Mouse (Mus musculus): ENCODE data around the gene Taar7d.
"Not testable (repeated sequence)": the region's sequence is repeated elsewhere in the genome, so short reads cannot be mapped to it uniquely, and the experiment has no call there.

Taar7d gene

DNA sequence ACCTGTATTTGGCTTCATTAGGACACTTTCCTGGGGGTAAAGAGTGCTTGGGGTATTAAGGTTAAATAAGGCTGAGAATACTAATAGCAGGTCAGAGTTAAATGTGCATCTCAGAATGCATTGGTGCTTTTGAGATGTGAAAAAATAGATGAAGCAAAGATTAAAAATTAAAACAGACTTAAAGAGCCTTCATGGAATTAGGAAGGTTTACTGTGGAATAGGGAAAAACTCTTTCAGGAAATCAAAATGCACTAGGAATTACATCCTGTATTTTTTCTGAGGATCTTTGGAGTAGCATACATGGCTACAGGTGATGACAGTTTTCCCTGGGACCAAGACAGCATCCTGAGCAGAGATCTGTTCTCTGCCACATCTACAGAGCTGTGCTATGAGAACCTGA lies at the start of gene Taar7d:
Gene Taar7d (plus strand): TSS at position 301 of the 400 bp plus-strand sequence.
- DNase-seq (ENCODE audit: low spot score in 2 of 2), result no peak

DNA sequence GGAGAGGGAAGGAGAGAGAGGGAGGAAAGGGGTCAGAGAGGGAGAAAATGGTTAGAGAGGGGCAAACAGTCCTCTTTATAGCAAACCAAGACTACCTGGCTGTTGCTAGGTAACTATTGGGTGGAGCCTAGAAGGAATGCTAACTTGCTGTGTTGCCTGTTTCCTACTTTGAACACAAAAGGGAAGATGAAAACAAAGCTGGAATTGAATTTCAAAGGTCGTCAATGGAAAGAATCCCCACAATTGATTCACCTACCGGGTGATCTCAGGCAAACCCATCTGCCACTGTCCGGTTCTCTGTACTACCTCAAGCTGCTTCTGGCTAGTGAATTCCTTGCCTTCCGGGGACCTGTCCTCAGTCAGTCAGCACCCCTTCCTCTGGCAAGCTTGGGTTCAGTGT lies 49.1 kb upstream of the Taar7d start:
- DNase-seq (ENCODE audit: low spot score in 2 of 2), result no peak

DNA sequence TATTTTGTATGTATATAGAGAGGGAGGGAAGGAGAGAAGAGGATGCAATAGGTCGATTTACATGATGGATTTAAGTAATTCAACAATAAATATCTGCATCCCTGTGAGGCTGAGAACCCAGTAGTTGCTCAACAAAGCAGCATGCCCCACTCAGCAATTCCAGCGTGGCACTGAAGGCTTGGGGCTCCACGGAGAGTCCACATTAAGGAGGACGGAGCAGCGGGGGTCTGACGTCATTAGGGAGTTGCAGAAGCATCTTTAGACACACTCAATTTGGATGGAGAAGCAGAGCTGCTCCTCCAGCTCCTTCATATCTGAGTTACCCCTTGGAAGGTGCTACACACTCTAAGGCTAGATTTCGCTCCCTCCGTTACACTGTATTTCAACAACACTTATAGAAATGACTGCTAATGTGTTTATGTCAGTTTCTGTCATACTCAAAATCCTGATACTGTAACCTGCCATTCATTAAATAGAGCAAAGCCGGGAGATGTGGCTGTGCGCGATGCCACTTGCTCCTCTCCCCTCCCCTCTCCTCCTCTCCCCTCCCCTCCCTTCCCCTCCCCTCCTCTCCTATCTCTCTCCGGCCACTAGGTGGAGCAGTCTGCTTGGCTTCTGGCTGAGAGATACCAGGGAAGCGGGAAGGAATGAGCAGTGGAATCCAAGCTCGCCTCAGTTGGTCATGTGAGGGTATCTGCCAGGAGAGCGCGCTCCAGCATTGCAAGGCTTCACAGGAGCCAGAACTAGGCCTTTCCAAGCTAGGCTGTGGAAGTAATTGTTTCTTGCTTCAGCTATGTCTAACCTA lies 47.9 kb upstream of the Taar7d start:
- DNase-seq (ENCODE audit: low spot score in 2 of 2), result peak; percentile 22 to 67

DNA sequence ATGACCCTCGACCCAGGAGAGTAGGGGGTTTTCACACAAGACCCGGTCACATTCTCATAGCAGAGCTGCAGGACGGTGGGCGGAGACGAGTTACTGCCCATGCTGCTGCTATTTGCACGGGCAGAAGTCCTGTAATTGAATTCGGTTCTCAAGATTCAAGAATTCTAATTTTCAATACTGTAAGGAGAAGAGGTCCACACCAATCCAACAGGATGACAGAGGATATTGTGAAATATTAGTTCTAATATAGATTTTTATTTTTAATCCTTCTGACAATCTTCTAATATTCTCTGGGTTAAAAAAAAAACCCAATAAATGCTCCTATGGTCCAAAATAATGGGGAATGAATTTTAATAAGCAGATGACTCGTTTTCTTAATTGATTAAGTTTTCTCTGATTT lies 41.5 kb upstream of the Taar7d start, which contains the start of gene Taar6:
Gene Taar6 (minus strand): TSS at position 101 of the 400 bp plus-strand sequence.
- no peak for DNase-seq (ENCODE audit: low spot score in 2 of 2)

DNA sequence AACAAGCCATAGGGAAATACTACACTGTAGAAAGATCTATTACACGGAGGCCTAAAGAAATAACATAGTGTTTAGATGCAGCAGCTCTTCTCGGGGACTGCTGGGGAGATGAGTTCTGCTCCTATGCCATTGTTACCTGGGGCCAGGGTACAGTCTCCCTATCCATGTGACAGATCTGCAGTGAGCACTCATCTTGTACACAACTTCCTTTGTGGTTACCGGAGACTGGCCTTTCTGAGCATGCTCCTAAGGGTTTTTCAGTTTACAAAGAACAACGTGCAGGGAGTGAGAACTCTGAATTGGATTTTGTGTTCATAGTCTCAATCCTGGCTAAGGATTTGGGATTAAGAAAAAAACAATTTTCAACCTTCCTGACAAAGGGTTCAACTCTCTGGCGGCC lies 40.6 kb upstream of the Taar7d start:
- no peak for DNase-seq (ENCODE audit: low spot score in 2 of 2)

DNA sequence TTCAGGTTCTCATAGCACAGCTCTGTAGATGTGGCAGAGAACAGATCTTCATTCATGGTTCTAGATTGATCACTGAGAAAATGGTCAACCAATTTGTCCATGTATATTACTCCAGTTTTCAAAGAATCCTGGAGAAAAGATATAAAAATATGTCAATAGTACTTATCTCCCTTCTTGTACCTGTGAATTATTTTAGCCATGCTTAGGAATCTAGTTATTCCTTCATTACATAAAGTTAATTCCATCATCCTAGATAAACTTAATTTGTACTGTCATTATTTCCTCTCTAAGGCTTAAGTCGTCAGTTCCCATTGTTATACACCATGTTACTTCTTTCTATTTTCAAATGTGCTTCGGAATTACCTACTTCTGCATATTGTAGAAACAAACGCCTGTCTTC lies 33.6 kb upstream of the Taar7d start, which contains the start of gene Taar7a:
Gene Taar7a (minus strand): TSS at position 101 of the 400 bp plus-strand sequence.
- no peak for DNase-seq (ENCODE audit: low spot score in 2 of 2)

DNA sequence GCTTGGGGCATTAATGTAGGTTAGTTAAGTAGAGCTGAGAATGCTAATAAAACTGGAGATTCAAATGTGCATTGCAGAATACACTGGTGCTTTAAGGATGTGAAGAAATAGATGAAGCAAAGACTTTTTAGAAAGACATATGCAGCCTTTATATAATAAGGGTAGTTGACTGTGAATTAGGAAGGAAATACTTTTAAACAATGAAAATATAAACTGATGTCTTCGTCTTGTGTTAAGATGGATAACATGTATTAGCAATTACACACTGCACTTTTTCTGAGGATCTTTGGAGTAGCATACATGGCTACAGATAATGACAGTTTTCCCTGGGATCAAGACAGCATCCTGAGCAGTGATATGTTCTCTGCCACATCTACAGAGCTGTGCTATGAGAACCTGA lies 27.4 kb upstream of the Taar7d start, which contains the start of gene Taar7b:
Gene Taar7b (plus strand): TSS at position 301 of the 400 bp plus-strand sequence.
- DNase-seq (ENCODE audit: low spot score in 2 of 2), result no peak

DNA sequence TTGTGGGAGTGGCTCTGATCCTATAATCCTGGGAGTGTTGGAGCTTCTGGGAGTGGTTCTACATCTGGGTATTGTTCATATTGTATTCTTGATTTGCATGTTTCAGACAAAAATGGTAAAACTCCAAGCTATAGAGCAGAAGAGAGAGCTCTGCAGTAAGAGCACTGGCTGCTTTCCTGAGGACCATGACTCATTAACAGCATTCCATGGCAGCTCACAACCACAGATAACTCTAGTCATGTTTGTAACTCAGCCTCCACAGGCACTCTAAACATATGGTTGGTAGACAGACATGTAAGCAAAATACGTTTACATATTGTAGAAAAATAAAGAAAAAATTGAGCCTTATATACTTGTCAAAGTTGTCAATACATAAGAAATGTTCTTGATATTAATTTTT lies 20.6 kb upstream of the Taar7d start:
- DNase-seq (ENCODE audit: low spot score in 2 of 2), result no peak

DNA sequence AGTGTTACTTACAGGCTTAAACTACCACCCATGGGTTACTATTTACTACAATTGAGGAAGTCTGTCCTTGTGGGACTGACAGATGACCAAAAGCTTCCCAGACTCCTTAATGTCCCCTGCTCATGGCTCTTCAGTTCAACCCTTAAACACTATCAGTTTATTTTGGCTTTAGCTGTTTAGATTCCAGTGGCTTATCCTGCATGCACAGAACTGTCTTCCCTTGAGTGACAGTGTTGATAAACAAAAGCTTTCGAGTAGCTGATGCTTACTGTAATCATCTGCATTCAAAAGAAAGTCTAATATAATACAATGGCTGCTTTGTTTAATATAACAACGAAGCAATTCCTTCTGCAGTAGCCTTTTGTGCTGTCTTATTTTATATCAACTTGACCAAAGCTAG lies 20.0 kb upstream of the Taar7d start:
- DNase-seq (ENCODE audit: low spot score in 2 of 2), result no peak

DNA sequence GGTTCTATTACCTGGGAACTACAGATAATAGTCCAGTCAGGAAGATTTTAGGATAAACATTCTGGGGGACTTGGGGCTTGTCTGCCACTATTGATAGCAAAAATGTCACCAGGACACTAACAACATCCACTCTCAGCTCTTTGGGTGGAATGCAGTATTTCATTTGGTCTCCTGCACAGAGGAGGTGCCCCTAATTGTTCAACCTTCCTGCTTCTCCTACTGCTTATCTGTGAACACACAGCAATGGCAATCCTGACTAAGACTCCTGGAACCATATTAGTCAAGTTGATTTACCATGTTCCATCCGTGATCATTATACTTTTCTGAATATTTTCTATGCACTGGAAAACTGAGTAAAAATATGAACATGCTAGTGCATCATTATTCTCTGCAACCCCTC lies 18.9 kb upstream of the Taar7d start:
- no peak for DNase-seq (ENCODE audit: low spot score in 2 of 2)

DNA sequence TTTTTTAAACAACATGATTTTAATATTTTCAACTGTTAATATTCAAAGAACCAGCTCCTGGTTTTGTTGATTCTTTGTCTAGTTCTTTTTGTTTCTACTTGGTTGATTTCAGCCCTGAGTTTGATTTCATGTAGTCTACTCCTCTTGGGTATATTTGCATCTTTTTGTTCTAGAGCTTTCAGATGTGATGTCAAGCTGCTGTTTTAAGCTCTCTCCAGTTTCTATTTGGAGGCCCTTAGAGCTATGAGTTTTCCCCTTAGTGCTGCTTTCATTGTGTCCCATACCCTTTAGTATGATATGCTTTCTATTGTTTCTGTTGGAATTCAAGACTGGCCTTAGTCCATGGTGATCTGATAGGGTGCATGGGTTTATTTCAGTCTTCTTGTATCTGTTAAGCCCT lies 4.3 kb downstream of the Taar7d start:
- no peak for DNase-seq (ENCODE audit: low spot score in 2 of 2)

DNA sequence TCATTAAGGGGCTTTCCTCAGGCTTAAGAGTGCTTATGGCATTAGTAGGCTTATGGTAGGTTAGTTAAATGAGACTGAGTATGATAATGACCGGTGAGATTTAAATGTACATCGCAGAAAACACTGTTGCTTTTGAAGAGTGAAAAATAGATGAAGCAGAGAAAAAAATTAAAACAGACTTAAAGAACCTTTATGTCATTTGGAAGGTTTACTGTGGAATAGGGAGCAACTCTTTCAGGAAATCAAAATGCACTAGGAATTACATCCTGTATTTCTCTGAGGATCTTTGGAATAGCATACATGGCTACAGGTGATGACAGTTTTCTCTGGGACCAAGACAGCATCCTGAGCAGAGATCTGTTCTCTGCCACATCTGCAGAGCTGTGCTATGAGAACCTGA lies 10.3 kb downstream of the Taar7d start, which contains the start of gene Taar7e:
Gene Taar7e (plus strand): TSS at position 301 of the 400 bp plus-strand sequence.
- DNase-seq (ENCODE audit: low spot score in 2 of 2), result no peak

DNA sequence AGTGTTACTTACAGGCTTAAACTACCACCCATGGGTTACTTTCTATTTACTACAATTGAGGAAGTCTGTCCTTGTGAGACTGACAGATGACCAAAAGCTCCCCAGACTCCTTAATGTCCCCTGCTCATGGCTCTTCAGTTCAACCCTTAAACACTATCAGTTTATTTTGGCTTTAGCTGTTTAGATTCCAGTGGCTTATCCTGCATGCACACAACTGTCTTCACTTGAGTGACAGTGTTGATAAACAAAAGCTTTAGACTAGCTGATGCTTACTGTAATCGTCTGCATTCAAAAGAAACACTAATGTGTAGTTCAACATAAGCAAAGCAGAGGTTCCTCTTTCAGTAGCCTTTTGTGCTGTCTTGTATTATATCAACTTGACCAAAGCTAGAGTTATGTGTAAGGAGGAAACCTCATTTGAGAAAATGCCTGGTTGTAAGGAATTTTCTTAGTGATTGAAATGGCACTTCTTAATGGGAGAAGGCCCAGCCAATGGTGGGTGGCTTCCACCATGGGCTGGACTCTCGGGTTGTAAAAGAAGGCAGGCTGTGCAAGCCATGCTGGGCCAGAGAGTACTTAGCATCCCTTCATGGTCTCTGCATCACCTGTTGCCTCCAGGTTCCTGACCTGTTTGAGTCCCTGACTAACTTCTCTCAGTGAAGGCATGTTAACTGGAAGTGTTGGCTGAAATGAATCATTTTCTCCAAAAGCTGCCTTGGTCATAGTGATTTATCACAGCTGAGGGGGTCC lies 13.3 kb downstream of the Taar7d start:
- no peak for DNase-seq (ENCODE audit: low spot score in 2 of 2)

DNA sequence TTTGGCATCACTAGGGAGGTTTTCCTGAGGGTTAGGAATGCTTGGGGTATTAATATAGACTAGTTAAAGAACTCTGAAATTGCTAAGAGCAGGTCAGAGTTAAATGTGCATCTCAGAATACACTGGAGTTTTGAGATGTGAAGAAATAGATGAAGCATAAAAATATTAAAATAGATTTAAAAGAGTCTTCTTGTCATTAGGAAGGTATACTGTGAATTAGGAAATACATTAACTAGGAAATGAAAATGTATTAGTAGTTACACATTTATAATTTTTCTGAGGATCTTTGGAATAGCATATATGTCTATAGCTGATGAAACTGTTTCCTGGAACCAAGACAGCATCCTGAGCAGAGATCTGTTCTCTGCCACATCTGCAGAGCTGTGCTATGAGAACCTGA lies 22.2 kb downstream of the Taar7d start, which contains the start of gene Taar7f:
Gene Taar7f (plus strand): TSS at position 301 of the 400 bp plus-strand sequence.
- DNase-seq (ENCODE audit: low spot score in 2 of 2), result no peak

DNA sequence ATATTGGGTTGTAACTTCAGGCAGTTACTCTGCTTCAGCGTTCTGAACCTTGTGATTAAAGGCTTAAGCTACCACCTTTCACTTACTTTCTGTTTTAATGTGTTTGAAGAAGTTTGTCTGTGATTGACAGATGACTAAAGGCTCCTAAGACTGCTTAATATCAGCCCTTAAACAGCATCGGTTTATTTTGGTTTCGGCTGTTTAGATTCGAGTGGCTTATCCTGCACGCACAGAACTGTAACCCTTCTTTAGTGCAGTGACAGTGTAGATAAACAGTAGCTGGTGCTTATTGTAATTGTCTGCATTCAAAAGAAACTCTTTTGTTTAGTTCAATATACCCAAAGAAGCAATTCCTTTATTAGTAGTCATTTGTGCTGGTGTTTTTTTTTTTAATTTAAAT lies 25.0 kb downstream of the Taar7d start:
- no peak for DNase-seq (ENCODE audit: low spot score in 2 of 2)

DNA sequence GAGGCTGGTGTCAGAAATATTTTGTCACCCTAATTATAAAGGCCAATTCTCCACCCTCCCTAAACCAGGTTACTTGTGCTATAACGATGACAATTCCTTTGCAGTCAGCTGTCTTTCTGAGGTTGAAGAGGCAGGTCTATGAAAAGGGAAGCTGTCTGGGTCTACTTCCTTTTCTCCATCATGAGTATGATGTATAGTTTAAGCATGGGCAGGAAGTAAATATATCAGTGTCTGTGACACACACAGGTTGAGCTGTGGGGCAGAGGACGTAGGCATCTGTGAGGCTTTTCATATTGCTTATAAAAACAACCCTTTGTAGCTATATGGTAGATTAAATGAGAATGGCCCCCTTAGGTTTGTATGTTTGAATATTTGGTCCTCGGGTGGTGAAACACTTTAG lies 32.0 kb downstream of the Taar7d start:
- no peak for DNase-seq (ENCODE audit: low spot score in 2 of 2)

DNA sequence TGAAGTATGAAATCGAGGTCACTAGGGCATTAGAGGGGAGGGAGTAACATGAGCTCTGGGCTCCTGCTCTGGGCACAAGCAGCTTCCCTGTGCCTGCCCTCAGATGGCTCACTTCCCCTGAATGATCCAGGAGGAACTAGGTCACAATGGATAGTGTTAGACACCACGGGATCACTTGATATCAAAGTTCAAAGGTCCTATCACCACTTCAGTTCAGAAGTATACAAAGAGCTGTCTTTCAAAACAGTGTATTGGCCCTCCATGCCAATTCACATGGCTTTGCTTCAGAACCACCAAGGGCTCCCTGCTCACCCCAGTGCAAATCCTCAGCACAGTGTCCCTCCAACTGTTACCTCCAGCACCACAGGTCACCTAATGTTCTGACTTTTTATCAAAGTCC lies 47.7 kb downstream of the Taar7d start:
- not testable (repeated sequence) for DNase-seq (ENCODE audit: low spot score in 2 of 2)

DNA sequence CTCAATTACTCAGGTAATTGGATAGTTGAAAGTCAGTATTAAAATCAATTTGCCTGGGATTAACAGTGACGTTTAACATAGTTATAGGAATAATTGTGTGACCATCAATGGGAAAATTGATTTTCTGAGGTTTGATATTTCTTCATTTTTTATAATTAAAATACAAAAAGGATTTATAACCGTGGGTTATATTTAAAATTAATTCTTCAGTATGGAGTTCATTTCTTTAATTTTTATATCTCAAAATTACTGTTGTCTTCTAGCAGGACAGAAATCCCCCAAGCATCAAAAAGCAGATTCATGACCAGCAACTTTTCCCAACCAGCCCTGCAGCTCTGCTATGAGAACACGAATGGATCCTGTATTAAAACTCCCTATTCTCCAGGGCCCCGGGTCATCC lies 49.2 kb downstream of the Taar7d start, which contains the start of gene Taar8a:
Gene Taar8a (plus strand): TSS at position 301 of the 400 bp plus-strand sequence.
- not testable (repeated sequence) for DNase-seq (ENCODE audit: low spot score in 2 of 2)
